Mouse (Mus musculus): Measurements from ENCODE around the gene Mat1a.

DNA sequence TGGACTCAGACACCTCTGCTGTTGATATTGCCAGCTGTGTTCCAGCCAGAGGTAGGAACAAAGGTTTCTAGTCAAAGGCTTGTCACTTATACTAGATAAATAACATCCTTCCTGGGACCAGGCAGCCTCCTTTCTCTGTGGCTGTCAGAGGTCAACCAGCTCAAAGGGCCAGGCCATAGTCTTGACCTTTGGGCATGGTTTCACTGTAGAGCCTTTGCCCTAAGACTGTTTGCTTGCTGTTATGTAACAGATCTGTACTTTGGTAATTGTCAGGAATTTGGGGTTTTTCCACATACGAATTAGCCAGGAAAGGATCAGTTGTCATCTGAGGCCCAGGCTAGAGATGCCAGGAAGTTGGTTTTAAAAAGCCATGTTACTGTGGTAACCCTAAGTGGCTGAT, 55.9 kb downstream of the Mat1a start:
- TF ChIP-seq CTCF (IDR thresholded peaks at IDR 0.05; ENCODE audit: borderline replicate concordance, insufficient read depth, low read depth, low read length) (no peak), POLR2A (IDR thresholded peaks at IDR 0.05; ENCODE audit: borderline replicate concordance, insufficient read depth, low read length) (no peak)

Data from cerebellum, adult 2 months (tissue).